Mouse (Mus musculus) embryonic facial prominence, embryonic 12.5 days (tissue): Measurements from ENCODE around the gene Rilpl1. TPM values are rescaled to one million over a fixed set of nuclear protein-coding genes. Genes with fewer than 3 reads are reported as not detected.
"Not testable (repeated sequence)": the region's sequence is repeated elsewhere in the genome, so short reads cannot be mapped to it uniquely, and the experiment has no call there.

Source experiments
- ATAC-seq: fragments of 200-750 bp; cut with Nextera tagmentation; 2 replicates; pipeline ENCODE4 v1.8.0; 2017; ENCODE audit not compliant: insufficient number of reproducible peaks, insufficient read depth, low FRiP score, low TSS enrichment
- H3K27ac ChIP-seq: fragments of 300-500 bp; sonication (generic); 2 replicates; pipeline ENCODE4 v1.5.1; 2016; ENCODE audit warnings: mild to moderate bottlenecking
- H3K27me3 ChIP-seq: fragments of 300-500 bp; sonication (generic); 2 replicates; pipeline ENCODE4 v1.6.1; 2016; ENCODE audit warnings: mild to moderate bottlenecking, moderate library complexity
- H3K36me3 ChIP-seq: fragments of 300-500 bp; sonication (generic); 2 replicates; pipeline ENCODE4 v1.6.1; 2016; ENCODE audit warnings: mild to moderate bottlenecking
- H3K4me1 ChIP-seq: fragments of 300-500 bp; sonication (generic); 2 replicates; pipeline ENCODE4 v1.6.1; 2016
- H3K4me2 ChIP-seq: fragments of 300-500 bp; sonication (generic); replicated peaks from 2 replicates; pipeline ENCODE4 v1.6.1; 2016; ENCODE audit warnings: mild to moderate bottlenecking, moderate library complexity
- H3K4me3 ChIP-seq: fragments of 300-500 bp; sonication (generic); 2 replicates; pipeline ENCODE4 v1.5.1; 2016; ENCODE audit warnings: mild to moderate bottlenecking
- H3K9ac ChIP-seq: fragments of 300-500 bp; sonication (generic); 2 replicates; pipeline ENCODE4 v1.6.1; 2016; ENCODE audit warnings: mild to moderate bottlenecking, moderate library complexity
- H3K9me3 ChIP-seq: fragments of 300-500 bp; sonication (generic); 2 replicates; pipeline ENCODE4 v1.6.1; 2016; ENCODE audit warnings: mild to moderate bottlenecking, moderate library complexity
- whole genome bisulfite sequencing: fragments of 180-500 bp; shearing (Covaris S2); methylation state at CpG from one replicate; pipeline ENCODE4 v1.1.7; 2016; 5-methylcytosine and 5-hydroxymethylcytosine counted together
- polyA plus RNA-seq: library from polyadenylated mRNA; unstranded; fragments of >200 nt; fragmentation: Nextera tagmentation; extraction: Ambion mirVana; gene quantifications from 2 replicates; pipeline ENCODE4 v1.2.1, GENCODE M21; 2016

Rilpl1 gene
- polyA plus RNA-seq, 1 experiment from 2014 or later = 29.6 TPM

GRCm38 (mm10) chr5:124503742-124504141, 27.4 kb downstream of the Rilpl1 start:
- H3K9ac ChIP-seq = no peak overlapping the region
- ATAC-seq = no peak
- no peaks in the 10 kb centered on the region for H3K27me3 ChIP-seq
- no peaks in the 10 kb centered on the region for H3K9me3 ChIP-seq
- H3K4me2 ChIP-seq = no peak overlapping the region
- H3K4me1 ChIP-seq = peaks cover 8% of the 10 kb centered on the region
- H3K27ac ChIP-seq = no peak overlapping the region
- H3K4me3 ChIP-seq = no peak overlapping the region
- H3K36me3 ChIP-seq = peaks cover 50% of the 10 kb centered on the region
- WGBS = 65% methylated on average over 14 of the region's 14 CpGs

- Histone ChIP-seq H3K4me3 (no peak overlapping the region), H3K27ac (no peak overlapping the region), H3K4me2 (no peak overlapping the region), H3K36me3 (peaks cover 51% of the 10 kb centered on the region), H3K27me3 (no peaks in the 10 kb centered on the region), H3K4me1 (peaks cover 3% of the 10 kb centered on the region), H3K9ac (no peak overlapping the region), H3K9me3 (no peaks in the 10 kb centered on the region)
- no peak for ATAC-seq
- 91% methylated on average over 10 of the region's 10 CpGs for WGBS
Measured at GRCm38 (mm10) chr5:124501541-124501940, 29.6 kb downstream of the Rilpl1 start.

GRCm38 (mm10) chr5:124500573-124500972, 30.6 kb downstream of the Rilpl1 start:
- no peaks in the 10 kb centered on the region for H3K4me1 ChIP-seq
- H3K9ac ChIP-seq = no peak overlapping the region
- no peak overlapping the region for H3K4me3 ChIP-seq
- H3K27ac ChIP-seq = no peak overlapping the region
- H3K27me3 ChIP-seq = no peaks in the 10 kb centered on the region
- no peak for ATAC-seq
- H3K36me3 ChIP-seq = peaks cover 61% of the 10 kb centered on the region
- H3K4me2 ChIP-seq = no peak overlapping the region
- H3K9me3 ChIP-seq = no peaks in the 10 kb centered on the region
- WGBS = 94% methylated on average over 3 of the region's 3 CpGs

- H3K27ac ChIP-seq, H3K4me1 ChIP-seq, H3K4me2 ChIP-seq, H3K9me3 ChIP-seq, ATAC-seq, H3K9ac ChIP-seq, H3K27me3 ChIP-seq, H3K4me3 ChIP-seq: not testable (repeated sequence)
- peaks cover 66% of the 10 kb centered on the region for H3K36me3 ChIP-seq
- 78% methylated on average over 4 of the region's 4 CpGs for WGBS
Measured at GRCm38 (mm10) chr5:124500037-124500436, 31.2 kb downstream of the Rilpl1 start.

GRCm38 (mm10) chr5:124499001-124499400, 32.2 kb downstream of the Rilpl1 start:
- Histone ChIP-seq H3K4me2 (no peak overlapping the region), H3K9me3 (no peaks in the 10 kb centered on the region), H3K4me1 (no peaks in the 10 kb centered on the region), H3K9ac (no peak overlapping the region), H3K27ac (no peak overlapping the region), H3K27me3 (no peaks in the 10 kb centered on the region), H3K36me3 (peaks cover 62% of the 10 kb centered on the region), H3K4me3 (no peak overlapping the region)
- WGBS = 26% methylated on average over 5 of the region's 5 CpGs
- ATAC-seq = no peak

DNA sequence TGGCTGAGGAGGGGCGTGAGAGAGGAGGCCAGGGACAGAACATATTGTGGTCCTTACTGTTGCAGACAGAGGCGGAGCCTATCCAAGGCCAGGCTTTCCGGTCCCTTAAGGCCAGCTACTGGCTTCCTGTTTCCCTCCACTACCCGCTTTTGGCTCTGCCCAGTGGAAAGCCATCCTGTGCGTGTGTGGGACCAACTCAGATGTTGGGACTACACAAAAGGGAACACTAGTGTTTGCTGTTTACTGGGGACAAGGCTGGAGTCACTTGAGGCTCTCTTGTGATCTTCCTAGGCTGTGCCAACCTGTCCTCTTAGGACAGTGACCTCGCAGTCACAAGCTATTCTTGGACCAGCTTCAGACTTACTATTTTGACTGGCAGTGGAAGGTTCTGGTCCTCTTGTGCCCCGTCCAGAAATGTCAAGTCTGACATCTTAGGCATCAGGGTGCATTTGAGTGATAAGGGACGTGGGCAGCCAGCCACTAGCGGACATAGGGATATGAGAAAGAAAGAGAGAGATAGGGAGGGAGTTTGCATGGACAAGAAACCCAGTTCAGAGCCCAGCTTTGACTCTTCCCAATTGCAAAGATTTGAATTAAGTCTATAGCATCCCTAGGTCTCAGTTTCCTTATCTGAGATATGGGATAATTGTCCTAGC, 32.8 kb downstream of the Rilpl1 start:
- no peak overlapping the region for H3K27ac ChIP-seq
- no peaks in the 10 kb centered on the region for H3K27me3 ChIP-seq
- no peaks in the 10 kb centered on the region for H3K9me3 ChIP-seq
- no peak overlapping the region for H3K4me2 ChIP-seq
- 65% methylated on average over 9 of the region's 9 CpGs for WGBS
- no peak overlapping the region for H3K9ac ChIP-seq
- peaks cover 62% of the 10 kb centered on the region for H3K36me3 ChIP-seq
- no peaks in the 10 kb centered on the region for H3K4me1 ChIP-seq
- no peak for ATAC-seq
- no peak overlapping the region for H3K4me3 ChIP-seq

DNA sequence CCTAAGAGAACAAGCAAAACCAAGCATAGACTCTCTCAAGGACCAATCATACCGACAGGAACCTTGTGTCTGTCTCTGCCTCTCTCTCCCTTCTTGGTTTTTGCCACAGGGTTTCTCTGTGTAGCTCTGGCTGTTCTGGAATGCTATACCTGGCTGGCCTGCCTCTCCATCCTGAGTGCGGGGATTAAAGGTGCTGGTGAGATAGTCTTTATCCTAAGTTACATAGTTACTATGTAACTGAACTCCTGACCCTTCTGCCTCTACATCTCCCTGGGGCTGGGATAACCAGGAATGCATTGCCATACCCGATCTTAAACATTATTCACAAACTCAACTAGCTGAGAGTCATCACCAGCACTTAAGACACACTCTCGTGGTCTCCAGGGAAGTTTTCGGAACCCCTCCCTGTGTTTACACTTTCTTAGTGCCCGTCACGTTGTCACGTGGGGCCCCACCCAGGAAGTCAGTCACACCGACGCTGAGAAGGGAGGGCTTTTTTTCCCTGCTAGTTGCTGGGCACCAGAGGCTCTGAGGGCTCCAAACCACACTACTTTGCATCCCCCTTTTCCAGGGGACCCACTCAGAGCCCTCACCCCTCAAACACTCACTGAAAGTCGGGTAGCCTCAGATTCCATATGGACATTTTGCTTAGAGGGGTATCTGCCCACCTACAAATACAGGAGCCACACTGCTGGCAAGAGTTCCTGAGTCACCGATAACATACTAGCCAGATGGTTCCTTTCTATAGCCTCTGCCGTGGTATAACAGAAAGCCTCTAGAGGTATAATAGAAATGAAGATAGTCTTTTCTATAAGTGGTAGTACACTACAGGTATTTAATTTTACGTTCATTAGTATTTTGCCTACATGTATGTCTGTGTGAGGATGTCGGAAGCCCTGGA, 34.3 kb downstream of the Rilpl1 start:
- Histone ChIP-seq H3K27me3 (no peaks in the 10 kb centered on the region), H3K4me1 (no peaks in the 10 kb centered on the region), H3K4me3 (no peak overlapping the region), H3K4me2 (no peak overlapping the region), H3K9ac (no peak overlapping the region), H3K9me3 (no peaks in the 10 kb centered on the region), H3K27ac (no peak overlapping the region), H3K36me3 (peaks cover 63% of the 10 kb centered on the region)
- ATAC-seq = no peak
- 74% methylated on average over 15 of the region's 15 CpGs for WGBS

DNA sequence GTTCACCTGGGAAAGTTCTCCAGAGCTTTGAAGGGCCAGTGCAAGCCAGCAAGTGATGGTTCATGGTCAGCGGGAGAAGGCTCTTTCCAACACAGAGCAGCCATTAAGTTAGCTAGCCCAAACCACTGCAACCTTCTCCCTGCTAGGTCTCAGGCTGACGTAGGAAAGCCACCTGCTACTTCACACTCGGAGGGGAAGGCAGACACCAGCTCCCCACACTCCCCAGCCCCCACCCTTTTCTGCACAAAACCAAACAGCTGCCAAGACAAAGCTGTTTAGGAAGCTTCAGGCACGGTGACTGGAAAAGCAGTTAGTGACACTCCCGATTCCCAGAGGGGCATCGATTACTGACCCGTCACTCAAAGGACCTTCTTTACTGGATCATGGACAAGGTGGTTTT, 35.6 kb downstream of the Rilpl1 start:
- Histone ChIP-seq H3K4me2 (no peak overlapping the region), H3K4me1 (no peaks in the 10 kb centered on the region), H3K27me3 (no peaks in the 10 kb centered on the region), H3K36me3 (peaks cover 62% of the 10 kb centered on the region), H3K9me3 (no peaks in the 10 kb centered on the region), H3K4me3 (no peak overlapping the region), H3K9ac (no peak overlapping the region), H3K27ac (no peak overlapping the region)
- no peak for ATAC-seq
- 74% methylated on average over 7 of the region's 7 CpGs for WGBS

- 87% methylated on average over 11 of the region's 11 CpGs for WGBS
- H3K9ac ChIP-seq = no peak overlapping the region
- H3K27ac ChIP-seq = no peak overlapping the region
- H3K9me3 ChIP-seq = no peaks in the 10 kb centered on the region
- no peaks in the 10 kb centered on the region for H3K27me3 ChIP-seq
- H3K4me2 ChIP-seq = no peak overlapping the region
- peaks cover 69% of the 10 kb centered on the region for H3K36me3 ChIP-seq
- ATAC-seq = no peak
- H3K4me3 ChIP-seq = no peak overlapping the region
- H3K4me1 ChIP-seq = no peaks in the 10 kb centered on the region
Measured at GRCm38 (mm10) chr5:124493455-124493854, 37.7 kb downstream of the Rilpl1 start.

DNA sequence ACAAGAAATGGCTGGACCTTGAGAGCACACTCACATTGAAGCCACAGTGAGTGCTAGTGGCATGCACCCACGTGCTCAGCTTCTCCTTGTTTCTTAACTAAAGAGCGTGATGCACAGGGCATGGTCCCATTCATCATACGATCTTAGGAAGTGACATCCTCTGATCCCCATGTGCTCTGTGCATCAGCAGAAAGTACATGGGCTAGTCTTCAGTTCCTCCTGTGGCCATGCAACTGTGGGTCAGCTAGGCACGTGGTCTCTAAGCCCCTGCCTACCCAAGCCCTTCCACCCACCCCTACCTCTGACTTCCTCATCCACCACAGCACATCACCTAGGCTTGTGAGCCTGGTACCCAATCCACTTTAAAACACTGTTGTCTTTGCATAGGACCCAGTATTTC, 38.6 kb downstream of the Rilpl1 start:
- no peaks in the 10 kb centered on the region for H3K4me1 ChIP-seq
- 82% methylated on average over 4 of the region's 4 CpGs for WGBS
- no peak overlapping the region for H3K4me2 ChIP-seq
- no peak overlapping the region for H3K4me3 ChIP-seq
- no peak overlapping the region for H3K9ac ChIP-seq
- no peak for ATAC-seq
- H3K27me3 ChIP-seq = no peaks in the 10 kb centered on the region
- H3K27ac ChIP-seq = no peak overlapping the region
- H3K9me3 ChIP-seq = no peaks in the 10 kb centered on the region
- peaks cover 68% of the 10 kb centered on the region for H3K36me3 ChIP-seq

GRCm38 (mm10) chr5:124491732-124492131, 39.5 kb downstream of the Rilpl1 start:
- Histone ChIP-seq H3K36me3 (peaks cover 62% of the 10 kb centered on the region), H3K9ac (no peak overlapping the region), H3K4me2 (no peak overlapping the region), H3K27me3 (no peaks in the 10 kb centered on the region), H3K27ac (no peak overlapping the region), H3K4me3 (no peak overlapping the region), H3K4me1 (no peaks in the 10 kb centered on the region), H3K9me3 (no peaks in the 10 kb centered on the region)
- 81% methylated on average over 4 of the region's 4 CpGs for WGBS
- ATAC-seq = no peak

DNA sequence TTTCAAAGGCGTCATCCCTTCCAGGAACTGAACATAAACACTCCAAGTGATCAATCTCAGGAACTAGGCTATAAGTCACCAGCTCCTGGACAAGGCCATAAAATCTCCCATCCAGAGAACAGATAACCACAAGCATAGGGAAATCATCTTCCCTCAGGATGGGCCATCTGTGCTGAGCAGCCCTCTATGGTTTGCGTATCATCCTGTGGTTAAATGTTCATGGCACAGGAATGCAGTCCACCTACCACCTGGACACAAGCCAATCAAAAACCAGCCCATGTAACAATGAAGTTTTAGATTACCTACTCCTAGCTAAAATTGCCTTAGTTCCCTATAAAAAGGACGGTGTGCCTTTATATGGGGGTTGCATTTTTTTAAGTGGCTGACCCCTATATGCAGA, 42.3 kb downstream of the Rilpl1 start:
- H3K27me3 ChIP-seq = no peaks in the 10 kb centered on the region
- no peak for ATAC-seq
- no peak overlapping the region for H3K27ac ChIP-seq
- H3K9me3 ChIP-seq = no peaks in the 10 kb centered on the region
- H3K4me2 ChIP-seq = no peak overlapping the region
- no peak overlapping the region for H3K4me3 ChIP-seq
- H3K4me1 ChIP-seq = no peaks in the 10 kb centered on the region
- peaks cover 41% of the 10 kb centered on the region for H3K36me3 ChIP-seq
- H3K9ac ChIP-seq = no peak overlapping the region
- 89% methylated on average over 3 of the region's 3 CpGs for whole genome bisulfite sequencing
